Mouse (Mus musculus) hindbrain, embryonic 10.5 days (tissue): Measurements from ENCODE around the gene Akt1. TPM values are rescaled to one million over a fixed set of nuclear protein-coding genes. Genes with fewer than 3 reads are reported as not detected.

ENCODE experiments used
- DNase-seq: peaks from one replicate; pipeline ENCODE4 v3.0.0-alpha.2; 2017; ENCODE audit warnings: low spot score
- H3K27ac ChIP-seq: fragments of 300-500 bp; sonication (generic); 2 replicates; pipeline ENCODE4 v1.5.1; 2016; ENCODE audit warnings: mild to moderate bottlenecking, moderate library complexity
- H3K27me3 ChIP-seq: fragments of 300-500 bp; sonication (generic); 2 replicates; pipeline ENCODE4 v1.6.1; 2016; ENCODE audit warnings: mild to moderate bottlenecking; ENCODE audit not compliant: poor library complexity, insufficient read depth, severe bottlenecking
- H3K36me3 ChIP-seq: fragments of 300-500 bp; sonication (generic); 2 replicates; pipeline ENCODE4 v1.6.1; 2016; ENCODE audit warnings: mild to moderate bottlenecking, moderate library complexity
- H3K4me1 ChIP-seq: fragments of 300-500 bp; sonication (generic); replicated peaks from 2 replicates; pipeline ENCODE4 v1.6.1; 2016; ENCODE audit warnings: mild to moderate bottlenecking
- H3K4me3 ChIP-seq: fragments of 300-500 bp; sonication (generic); 2 replicates; pipeline ENCODE4 v1.5.1; 2016; ENCODE audit warnings: mild to moderate bottlenecking, moderate library complexity
- H3K9me3 ChIP-seq: fragments of 300-500 bp; sonication (generic); 2 replicates; pipeline ENCODE4 v1.6.1; 2016; ENCODE audit warnings: mild to moderate bottlenecking, moderate library complexity
- WGBS: fragments of 180-500 bp; shearing (Covaris S2); methylation state at CpG from one replicate; pipeline ENCODE4 v1.1.7; 2016; 5-methylcytosine and 5-hydroxymethylcytosine counted together
- polyA plus RNA-seq: library from polyadenylated mRNA; unstranded; fragments of >200 nt; fragmentation: Nextera tagmentation; extraction: Ambion mirVana; gene quantifications from 2 replicates; pipeline ENCODE4 v1.2.1, GENCODE M21; 2016

The Akt1 gene
- polyA plus RNA-seq, 1 experiment from 2014 or later = 56.8 TPM

DNA sequence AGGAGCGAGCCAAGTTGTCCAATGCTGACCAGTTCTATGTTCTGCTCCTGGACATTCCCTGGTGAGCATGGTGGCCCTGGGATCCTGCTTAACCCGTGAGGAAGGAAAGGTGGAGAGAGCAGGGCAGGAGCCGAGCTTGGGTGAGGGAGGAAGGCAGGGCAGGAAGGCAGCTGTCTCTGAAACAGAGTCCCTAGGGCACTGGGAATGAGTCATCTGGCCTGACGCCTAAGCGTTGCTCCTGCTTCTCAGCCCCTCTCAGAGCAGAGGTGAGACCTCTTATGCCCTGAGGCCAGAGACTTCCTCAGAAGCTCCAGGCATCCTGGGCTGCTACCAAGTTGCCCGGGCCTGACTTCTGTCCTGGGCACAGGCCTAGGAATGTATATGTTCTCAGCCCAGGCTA is 67.7 kb downstream of the Akt1 start:
- DNase-seq = no peak
- H3K9me3 ChIP-seq = no peaks in the 10 kb centered on the region
- no peak overlapping the region for H3K4me3 ChIP-seq
- H3K36me3 ChIP-seq = 0 out of 2 replicates have a peak, but pooled peaks cover 5% of the 10 kb centered on the region
- WGBS = 74% methylated on average over 6 of the region's 6 CpGs
- H3K27me3 ChIP-seq = no peaks in the 10 kb centered on the region
- peaks cover 28% of the 10 kb centered on the region for H3K4me1 ChIP-seq
- 0 out of 2 replicates have a peak overlapping the region, but pooled peaks have one; percentile 1 for H3K27ac ChIP-seq

DNA sequence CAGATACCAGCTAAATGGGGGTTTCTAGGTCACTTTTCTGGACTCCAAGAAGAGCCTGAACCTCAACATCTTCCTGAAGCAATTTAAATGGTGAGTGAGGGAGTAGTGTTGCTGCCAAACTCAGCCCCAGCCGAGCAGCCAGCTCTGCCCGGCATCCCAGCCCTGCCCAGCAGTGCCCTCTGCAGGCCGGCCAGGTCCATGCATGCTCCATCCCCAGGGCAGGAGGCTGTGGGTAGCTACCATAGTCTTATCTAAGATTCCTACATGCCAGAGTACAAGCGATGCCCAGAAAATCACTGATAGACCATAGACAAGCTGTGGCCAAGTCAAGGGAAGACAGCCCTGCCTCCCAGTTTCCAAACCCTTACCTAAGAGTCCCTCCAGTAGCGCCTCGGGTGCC is 68.9 kb downstream of the Akt1 start:
- no peaks in the 10 kb centered on the region for H3K27me3 ChIP-seq
- no peaks in the 10 kb centered on the region for H3K9me3 ChIP-seq
- peak; percentile 70 for DNase-seq
- H3K4me1 ChIP-seq = peaks cover 28% of the 10 kb centered on the region
- no peak overlapping the region for H3K4me3 ChIP-seq
- 44% methylated on average over 6 of the region's 6 CpGs for WGBS
- H3K27ac ChIP-seq = peak overlapping the region; percentile 70; the same call in 1 of the 2 replicates
- H3K36me3 ChIP-seq = 0 out of 2 replicates have a peak, but pooled peaks cover 5% of the 10 kb centered on the region

DNA sequence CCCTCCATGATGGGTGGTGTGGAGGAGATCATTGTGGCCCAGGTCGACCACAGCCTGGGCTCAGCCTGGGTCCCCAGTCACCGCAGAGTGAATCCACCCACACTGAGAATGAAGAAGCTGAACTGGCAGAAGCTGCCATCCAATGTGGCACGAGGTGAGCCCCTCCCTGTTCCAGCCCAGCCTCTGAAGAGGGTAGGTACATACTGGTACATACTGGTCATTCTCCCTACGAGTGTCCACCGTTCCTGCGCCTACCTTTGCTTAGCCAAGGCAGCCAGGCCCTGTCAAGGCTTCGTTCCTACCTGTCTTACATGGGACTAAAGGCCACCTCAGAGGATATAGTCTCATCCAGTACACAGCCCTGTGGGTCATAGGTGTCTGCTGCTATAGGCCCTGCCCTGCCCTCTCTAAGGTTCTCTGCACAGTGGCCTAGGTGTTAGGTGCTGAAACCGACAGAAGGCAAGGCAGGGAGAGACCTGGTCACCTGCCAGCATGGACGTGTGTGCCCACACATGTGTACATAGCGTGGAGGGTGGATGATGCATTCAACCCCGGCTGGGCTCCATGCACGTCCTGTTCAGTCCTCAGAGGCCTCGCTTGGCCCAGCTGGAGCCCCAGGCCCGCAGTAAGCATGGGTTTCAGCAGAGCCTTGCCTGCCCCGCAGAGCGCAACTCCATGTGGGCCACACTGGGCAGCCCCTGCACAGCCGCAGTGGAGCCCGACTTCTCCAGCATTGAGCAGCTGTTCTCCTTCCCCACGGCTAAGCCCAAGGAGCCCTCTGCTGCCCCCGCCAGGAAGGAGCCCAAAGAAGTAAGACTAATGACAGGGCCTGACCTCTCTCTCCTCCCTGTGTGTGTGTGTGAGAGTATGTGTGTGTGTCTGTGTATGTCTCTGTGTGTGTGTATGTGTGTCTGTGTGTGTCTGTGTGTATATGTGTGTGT is 69.7 kb downstream of the Akt1 start:
- Histone ChIP-seq H3K9me3 (no peaks in the 10 kb centered on the region), H3K36me3 (no peaks in the 10 kb centered on the region), H3K4me1 (peaks cover 26% of the 10 kb centered on the region), H3K4me3 (no peak overlapping the region), H3K27me3 (no peaks in the 10 kb centered on the region), H3K27ac (peak overlapping the region; percentile 70)
- peak; percentile 65 for DNase-seq
- 63% methylated on average over 20 of the region's 20 CpGs for WGBS

DNA sequence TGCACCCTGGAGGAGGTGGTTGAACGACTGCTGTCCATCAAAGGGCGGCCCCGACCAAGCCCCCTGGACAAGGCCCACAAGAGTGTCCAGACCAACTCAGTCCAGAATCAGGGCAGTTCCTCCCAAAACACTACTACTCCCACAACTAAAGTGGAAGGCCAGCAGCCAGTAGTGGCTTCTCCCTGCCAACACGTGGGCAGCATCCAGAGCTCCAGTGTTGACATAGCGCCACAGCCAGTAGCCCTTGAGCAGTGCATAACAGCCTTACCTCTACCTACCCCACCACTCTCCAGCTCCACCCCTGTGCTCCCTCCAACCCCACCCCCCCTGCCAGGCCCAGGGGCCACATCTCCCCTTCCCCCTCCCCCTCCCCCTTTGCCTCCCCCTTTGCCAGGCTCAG is 70.7 kb downstream of the Akt1 start:
- Histone ChIP-seq H3K4me1 (peaks cover 31% of the 10 kb centered on the region), H3K27me3 (no peaks in the 10 kb centered on the region)

More for the DNA sequence above, 70.7 kb downstream of the Akt1 start:
- no peak overlapping the region for H3K4me3 ChIP-seq
- H3K9me3 ChIP-seq = no peaks in the 10 kb centered on the region
- H3K36me3 ChIP-seq = no peaks in the 10 kb centered on the region
- H3K27ac ChIP-seq = no peak overlapping the region
- 82% methylated on average over 5 of the region's 5 CpGs for WGBS
- no peak for DNase-seq

Other genes with a start within 250 kb of the Akt1 start
- gene A530016L24Rik, start 185.4 kb downstream of the Akt1 start, polyA plus RNA-seq = not detected in 2 replicates
- gene Tmem179, start 158.1 kb downstream of the Akt1 start, polyA plus RNA-seq = 2.9 and 7.2 TPM in 2 replicates
- 1.5 and 1.8 TPM in 2 replicates for gene Inf2, start 86.1 kb downstream of the Akt1 start, polyA plus RNA-seq
- 3.7 and 5.5 TPM in 2 replicates for gene Adssl1, start 54.8 kb downstream of the Akt1 start, polyA plus RNA-seq
- 281 and 334 TPM in 2 replicates for gene Siva1, start 30.2 kb downstream of the Akt1 start, polyA plus RNA-seq
- gene Zbtb42, start 3.9 kb upstream of the Akt1 start, polyA plus RNA-seq = 7.1 and 10.9 TPM in 2 replicates
- 6.7 and 8.7 TPM in 2 replicates for gene Cep170b, start 45.6 kb upstream of the Akt1 start, polyA plus RNA-seq
- 5.2 and 5.7 TPM in 2 replicates for gene Pld4, start 85.8 kb upstream of the Akt1 start, polyA plus RNA-seq
- gene Ahnak2, start 127.8 kb upstream of the Akt1 start, polyA plus RNA-seq = 0.16 and 0.37 TPM in 2 replicates
- 15.5 and 17.2 TPM in 2 replicates for gene Clba1, start 134.1 kb upstream of the Akt1 start, polyA plus RNA-seq
- gene Cdca4, start 154.5 kb upstream of the Akt1 start, polyA plus RNA-seq = 176 and 179 TPM in 2 replicates
- gene Gpr132, start 193.3 kb upstream of the Akt1 start, polyA plus RNA-seq = 0.06 and 0.08 TPM in 2 replicates